In genomic region chr3:131637664-131638063, GRCm38 (mm10) we compare ENCODE assay signal across 13 mouse cellular contexts.
DNase-seq lines count a peak whose midpoint lies in the region; ATAC-seq and TF ChIP-seq lines count a peak whose summit lies in the region.
"Had no signal": no experiment of that assay in that cellular context is flagged by ENCODE, and none has a peak within 500 bp of the region (broad histone marks: within the 10 kb centered on the region; RNA-seq: fewer than 3 reads in every experiment).

No protein-coding gene starts in this region.

- no peak overlapping the region for H3K9ac ChIP-seq in forebrain, embryonic 11.5 days (ENCODE audit: low read length)
- no peak overlapping the region for H3K9ac ChIP-seq in forebrain, postnatal 0 days
- no peak overlapping the region for H3K9ac ChIP-seq in hindbrain, embryonic 16.5 days (ENCODE audit: low read depth, low read length)
- H3K9ac ChIP-seq in midbrain, postnatal 0 days (replicated peaks; ENCODE audit: low read length, poor library complexity, severe bottlenecking) = no peak overlapping the region
- H3K9ac ChIP-seq: embryonic facial prominence, embryonic 13.5 days had no signal

- no peaks in the 10 kb centered on the region for H3K9me3 ChIP-seq in forebrain, embryonic 11.5 days (ENCODE audit: control insufficient read depth, low read length)
- H3K9me3 ChIP-seq in forebrain, postnatal 0 days (ENCODE audit: low read length) = no peaks in the 10 kb centered on the region
- H3K9me3 ChIP-seq in hindbrain, embryonic 16.5 days (ENCODE audit: control insufficient read depth, low read length) = no peaks in the 10 kb centered on the region
- no peaks in the 10 kb centered on the region for H3K9me3 ChIP-seq in midbrain, postnatal 0 days (ENCODE audit: low read length)
- H3K9me3 ChIP-seq: embryonic facial prominence, embryonic 13.5 days had no signal

- H3K4me3 ChIP-seq in forebrain, embryonic 11.5 days (ENCODE audit: low read depth, low read length) = no peak overlapping the region
- no peak overlapping the region for H3K4me3 ChIP-seq in forebrain, postnatal 0 days (ENCODE audit: low read depth, low read length)
- no peak overlapping the region for H3K4me3 ChIP-seq in hindbrain, embryonic 16.5 days (ENCODE audit: low read length)
- H3K4me3 ChIP-seq in midbrain, postnatal 0 days (ENCODE audit: low read depth, low read length) = no peak overlapping the region
- H3K4me3 ChIP-seq: embryonic facial prominence, embryonic 13.5 days had no signal

- H3K27me3 ChIP-seq in forebrain, embryonic 11.5 days (ENCODE audit: control insufficient read depth, insufficient read depth, low read length) = no peaks in the 10 kb centered on the region
- H3K27me3 ChIP-seq in forebrain, postnatal 0 days (ENCODE audit: insufficient read depth, low read length) = no peaks in the 10 kb centered on the region
- H3K27me3 ChIP-seq in hindbrain, embryonic 16.5 days (replicated peaks; ENCODE audit: control insufficient read depth, insufficient read depth, low read length) = no peaks in the 10 kb centered on the region
- H3K27me3 ChIP-seq in midbrain, postnatal 0 days (ENCODE audit: insufficient read depth, low read length) = no peaks in the 10 kb centered on the region
- H3K27me3 ChIP-seq: embryonic facial prominence, embryonic 13.5 days had no signal

- no peaks in the 10 kb centered on the region for H3K36me3 ChIP-seq in forebrain, embryonic 11.5 days (ENCODE audit: control insufficient read depth, insufficient read depth, low read length)
- peaks cover 13% of the 10 kb centered on the region for H3K36me3 ChIP-seq in forebrain, postnatal 0 days (ENCODE audit: insufficient read depth)
- no peaks in the 10 kb centered on the region for H3K36me3 ChIP-seq in hindbrain, embryonic 16.5 days (ENCODE audit: control insufficient read depth, insufficient read depth, low read length)
- peaks cover 6% of the 10 kb centered on the region; the same call in 1 of the 2 replicates for H3K36me3 ChIP-seq in midbrain, postnatal 0 days (ENCODE audit: insufficient read depth, low read length)

- H3K4me2 ChIP-seq in forebrain, embryonic 11.5 days (ENCODE audit: low read depth, low read length, severe bottlenecking) = no peak overlapping the region
- no peak overlapping the region for H3K4me2 ChIP-seq in forebrain, postnatal 0 days (ENCODE audit: low read depth)
- H3K4me2 ChIP-seq in hindbrain, embryonic 16.5 days (ENCODE audit: low read length) = no peak overlapping the region
- H3K4me2 ChIP-seq in midbrain, postnatal 0 days (ENCODE audit: low read depth, low read length, poor library complexity, severe bottlenecking) = no peak overlapping the region
- H3K4me2 ChIP-seq: embryonic facial prominence, embryonic 13.5 days had no signal

- TF ChIP-seq CTCF in forebrain, postnatal 0 days (IDR thresholded peaks at IDR 0.05; ENCODE audit: low read depth) = no peak
- no peak for TF ChIP-seq CTCF in midbrain, postnatal 0 days (IDR thresholded peaks at IDR 0.05)

- peak; percentile 57; the same call in 1 of the 2 replicates for ATAC-seq in forebrain, embryonic 11.5 days (replicated peaks; ENCODE audit: low FRiP score)
- ATAC-seq in forebrain, postnatal 0 days = no peak
- peak; percentile 35 for ATAC-seq in hindbrain, embryonic 16.5 days
- ATAC-seq in midbrain, postnatal 0 days (ENCODE audit: low FRiP score) = no peak

- 0 out of 2 replicates have a peak, but pooled peaks cover 2% of the 10 kb centered on the region for H3K4me1 ChIP-seq in forebrain, embryonic 11.5 days (replicated peaks; ENCODE audit: control insufficient read depth, insufficient read depth, low read length)
- H3K4me1 ChIP-seq in forebrain, postnatal 0 days (ENCODE audit: insufficient read depth) = no peaks in the 10 kb centered on the region
- H3K4me1 ChIP-seq in hindbrain, embryonic 16.5 days (ENCODE audit: control insufficient read depth, insufficient read depth, low read depth, low read length) = peaks cover 3% of the 10 kb centered on the region
- no peaks in the 10 kb centered on the region for H3K4me1 ChIP-seq in midbrain, postnatal 0 days (ENCODE audit: insufficient read depth, low read length)
- H3K4me1 ChIP-seq: embryonic facial prominence, embryonic 13.5 days had no signal

- intact Hi-C loops in gastrocnemius, postnatal 14 days (cut with DNase I; ENCODE audit: low total_unique reads) = no loop called here

- no peak for DNase-seq in forebrain, embryonic 11.5 days (ENCODE audit: low spot score)
- DNase-seq in forebrain, postnatal 0 days = no peak
- DNase-seq in adrenal gland, postnatal 25 days = peak; percentile 21
- peak; percentile 28 for DNase-seq in midbrain, postnatal 0 days (ENCODE audit: low spot score)
- no peak for DNase-seq in layer of hippocampus, adult 18-20 months (ENCODE audit: low spot score in 2 of 2)
- DNase-seq in kidney, postnatal 36 days = no peak
- DNase-seq in gastrocnemius, postnatal 14 days = no peak
- DNase-seq: lung, adult 2 months; right cerebral cortex, postnatal 25 days had no signal

- WGBS in forebrain, embryonic 11.5 days = 27% methylated on average over 10 of the region's 10 CpGs
- 22% methylated on average over 10 of the region's 10 CpGs for WGBS in forebrain, postnatal 0 days
- WGBS in hindbrain, embryonic 16.5 days = 12% methylated on average over 10 of the region's 10 CpGs
- WGBS in midbrain, postnatal 0 days = 23% methylated on average over 10 of the region's 10 CpGs

- H3K27ac ChIP-seq in forebrain, embryonic 11.5 days (ENCODE audit: low read depth, low read length) = 0 out of 2 replicates have a peak overlapping the region, but pooled peaks have one; percentile 20
- H3K27ac ChIP-seq in forebrain, postnatal 0 days (ENCODE audit: low read depth, low read length) = no peak overlapping the region
- H3K27ac ChIP-seq in hindbrain, embryonic 16.5 days (ENCODE audit: low read depth, low read length) = no peak overlapping the region
- H3K27ac ChIP-seq in midbrain, postnatal 0 days (ENCODE audit: low read depth, low read length) = no peak overlapping the region
- H3K27ac ChIP-seq: embryonic facial prominence, embryonic 13.5 days; kidney, postnatal 0 days; stomach, postnatal 0 days had no signal

Comparison
In these comparisons a context has a peak if more than half of its experiments do, and no peak if none do; other contexts are left out.
1. ATAC-seq: peak in forebrain, embryonic 11.5 days (single experiment) and hindbrain, embryonic 16.5 days (single experiment); none in forebrain, postnatal 0 days (single experiment) and midbrain, postnatal 0 days (single experiment).
2. DNase-seq: peak in adrenal gland, postnatal 25 days (single experiment) and midbrain, postnatal 0 days (single experiment); none in forebrain, embryonic 11.5 days (single experiment), forebrain, postnatal 0 days (single experiment), layer of hippocampus, adult 18-20 months (0 of 2), kidney, postnatal 36 days (0 of 2) and gastrocnemius, postnatal 14 days (single experiment).